Mouse (Mus musculus): ENCODE data around the gene Kprp. TPM values are rescaled to one million over a fixed set of nuclear protein-coding genes. Genes with fewer than 3 reads are reported as not detected.

The Kprp gene
- total and polyA plus RNA-seq, 3 experiments, result 0.05 TPM; not detected in 2

DNA sequence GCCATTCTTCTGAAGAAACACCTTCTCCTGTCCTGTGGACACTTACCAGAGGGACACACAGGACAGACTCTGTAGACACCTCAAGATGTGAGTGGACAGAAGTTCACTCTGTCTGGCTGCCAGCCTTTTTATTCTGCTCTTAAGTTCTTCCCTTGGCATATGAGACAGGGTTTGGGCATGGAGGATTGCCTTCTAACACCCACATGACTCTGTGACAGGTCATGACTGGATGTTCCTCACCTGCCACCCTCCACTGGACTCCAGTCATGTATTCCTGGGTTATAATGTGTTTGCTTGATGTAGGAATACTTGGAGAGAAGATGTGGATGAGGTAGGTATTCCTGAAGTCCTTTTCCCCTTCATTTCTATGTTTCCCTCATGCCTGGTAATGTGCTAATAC is 19.3 kb downstream of the Kprp start, which contains the start of gene Lce1k:
TSS of gene Lce1k (minus strand) at position 101 of the 400 bp plus-strand sequence.
- DNase-seq (ENCODE audit: low spot score) (no peak), ATAC-seq (ENCODE audit: extremely low read depth, insufficient number of reproducible peaks, low FRiP score, poor library complexity, severe bottlenecking) (no peak)
- H3K27me3 ChIP-seq (ENCODE audit: insufficient read depth, low read length), result no peaks in the 10 kb centered on the region
- 0 out of 2 replicates have a peak, but pooled peaks cover 3% of the 10 kb centered on the region for H3K9me3 ChIP-seq (replicated peaks)
- H3K36me3 ChIP-seq (replicated peaks), result no peaks in the 10 kb centered on the region
- no peak within 1 kb of the TSS for H3K4me3 ChIP-seq (ENCODE audit: low read depth, low read length)
- no peaks in the 10 kb centered on the region for H3K4me1 ChIP-seq (ENCODE audit: insufficient read depth, low read depth, low read length)
- TF ChIP-seq GATA1 (IDR thresholded peaks at IDR 0.05; ENCODE audit: borderline replicate concordance, low read length) (no peak), TAL1 (conservative IDR thresholded peaks at IDR 0.05; ENCODE audit: low read depth, low read length) (no peak), GATA2 (IDR thresholded peaks at IDR 0.05; ENCODE audit: borderline replicate concordance, low read depth, low read length) (no peak), CTCF (IDR thresholded peaks at IDR 0.05; ENCODE audit: low read depth, low read length) (no peak), POLR2AphosphoS5 (IDR thresholded peaks at IDR 0.05; ENCODE audit: insufficient replicate concordance, low read depth, low read length) (no peak)

DNA sequence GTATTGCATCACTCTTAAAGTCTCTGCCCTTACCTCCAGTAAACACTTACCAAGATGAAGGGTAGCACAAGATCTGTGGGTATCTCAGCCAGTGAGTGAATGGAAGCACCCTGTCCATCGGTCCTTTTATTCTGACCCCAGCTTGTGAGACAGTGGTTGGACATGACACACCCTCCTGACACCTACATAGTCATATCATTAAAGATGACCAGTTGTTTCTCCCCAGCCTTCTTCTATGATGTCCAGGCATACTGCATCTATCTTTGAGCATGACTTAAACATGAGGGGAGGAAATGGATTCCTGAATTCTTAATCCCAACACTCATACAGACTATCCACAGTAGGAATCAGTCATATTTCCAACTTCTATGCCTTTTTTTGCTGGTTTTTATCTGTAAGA is 36.6 kb downstream of the Kprp start, which contains the start of gene Lce1j:
TSS of gene Lce1j (minus strand) at position 101 of the 400 bp plus-strand sequence.
- no peak for DNase-seq (ENCODE audit: low spot score)
- Histone ChIP-seq H3K4me1 (ENCODE audit: insufficient read depth, low read depth, low read length) (no peaks in the 10 kb centered on the region), H3K9me3 (replicated peaks) (no peaks in the 10 kb centered on the region), H3K4me3 (ENCODE audit: low read depth, low read length) (no peak within 1 kb of the TSS), H3K27me3 (ENCODE audit: insufficient read depth, low read length) (no peaks in the 10 kb centered on the region), H3K36me3 (replicated peaks) (no peaks in the 10 kb centered on the region)
- TF ChIP-seq GATA1 (IDR thresholded peaks at IDR 0.05; ENCODE audit: borderline replicate concordance, low read length), result no peak
- no peak for TF ChIP-seq TAL1 (conservative IDR thresholded peaks at IDR 0.05; ENCODE audit: low read depth, low read length)
- no peak for TF ChIP-seq GATA2 (IDR thresholded peaks at IDR 0.05; ENCODE audit: borderline replicate concordance, low read depth, low read length)
- TF ChIP-seq CTCF (IDR thresholded peaks at IDR 0.05; ENCODE audit: low read depth, low read length), result no peak
- TF ChIP-seq POLR2AphosphoS5 (IDR thresholded peaks at IDR 0.05; ENCODE audit: insufficient replicate concordance, low read depth, low read length), result no peak
- no peak for ATAC-seq (ENCODE audit: extremely low read depth, insufficient number of reproducible peaks, low FRiP score, poor library complexity, severe bottlenecking)

DNA sequence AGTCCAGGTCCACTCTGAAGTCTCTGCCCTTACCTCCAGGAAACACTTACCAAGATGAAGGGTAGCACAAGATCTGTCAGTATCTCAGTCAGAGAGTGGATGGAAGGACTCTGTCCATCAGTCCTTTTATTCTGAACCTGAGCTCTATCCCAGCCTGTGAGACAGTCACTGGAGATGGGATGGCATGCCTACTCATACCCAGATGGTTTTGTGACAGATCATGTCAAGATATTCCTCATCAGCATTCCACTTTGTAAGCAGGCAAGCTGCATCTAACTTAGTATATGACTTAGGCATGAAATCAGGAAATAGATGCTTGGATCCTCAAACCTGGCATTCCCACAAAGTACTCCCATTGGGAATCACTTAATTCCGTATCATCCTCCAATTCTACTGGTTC is 48.2 kb downstream of the Kprp start, which contains the start of gene Lce1i:
TSS of gene Lce1i (minus strand) at position 101 of the 400 bp plus-strand sequence.
- no peak for TF ChIP-seq CTCF (IDR thresholded peaks at IDR 0.05; ENCODE audit: low read depth, low read length)
- TF ChIP-seq GATA1 (IDR thresholded peaks at IDR 0.05; ENCODE audit: borderline replicate concordance, low read length), result no peak
- no peak for TF ChIP-seq TAL1 (conservative IDR thresholded peaks at IDR 0.05; ENCODE audit: low read depth, low read length)
- no peak for TF ChIP-seq POLR2AphosphoS5 (IDR thresholded peaks at IDR 0.05; ENCODE audit: insufficient replicate concordance, low read depth, low read length)
- no peak for TF ChIP-seq GATA2 (IDR thresholded peaks at IDR 0.05; ENCODE audit: borderline replicate concordance, low read depth, low read length)
- no peaks in the 10 kb centered on the region; the same call in 1 of the 2 replicates for H3K9me3 ChIP-seq (replicated peaks)
- no peaks in the 10 kb centered on the region for H3K4me1 ChIP-seq (ENCODE audit: insufficient read depth, low read depth, low read length)
- DNase-seq (ENCODE audit: low spot score) (no peak), ATAC-seq (ENCODE audit: extremely low read depth, insufficient number of reproducible peaks, low FRiP score, poor library complexity, severe bottlenecking) (no peak)
- H3K36me3 ChIP-seq (replicated peaks), result no peaks in the 10 kb centered on the region
- H3K27me3 ChIP-seq (ENCODE audit: insufficient read depth, low read length), result no peaks in the 10 kb centered on the region
- no peak within 1 kb of the TSS for H3K4me3 ChIP-seq (ENCODE audit: low read depth, low read length)

Other genes with a start within 250 kb of the Kprp start
Only the 20 nearest of the 27 such genes appear.
- not detected in 2 replicates for gene Lce1b, start 170.3 kb downstream of the Kprp start, total RNA-seq (2014; fragmentation: Nextera tagmentation)
- gene Lce1b, start 170.3 kb downstream of the Kprp start, total RNA-seq (2017), result not detected in 2 replicates
- not detected in 2 replicates for gene Lce1b, start 170.3 kb downstream of the Kprp start, polyA plus RNA-seq (2012)
- not detected in 2 replicates for gene Lce1a2, start 156.9 kb downstream of the Kprp start, total RNA-seq (2014; fragmentation: Nextera tagmentation)
- not detected in 2 replicates for gene Lce1a2, start 156.9 kb downstream of the Kprp start, total RNA-seq (2017)
- gene Lce1a2, start 156.9 kb downstream of the Kprp start, polyA plus RNA-seq (2012), result not detected in 2 replicates
- not detected in 2 replicates for gene Lce1c, start 148.0 kb downstream of the Kprp start, total RNA-seq (2014; fragmentation: Nextera tagmentation)
- not detected in 2 replicates for gene Lce1c, start 148.0 kb downstream of the Kprp start, total RNA-seq (2017)
- not detected in 2 replicates for gene Lce1c, start 148.0 kb downstream of the Kprp start, polyA plus RNA-seq (2012)
- not detected in 2 replicates for gene Lce1d, start 140.0 kb downstream of the Kprp start, total RNA-seq (2014; fragmentation: Nextera tagmentation)
- gene Lce1d, start 140.0 kb downstream of the Kprp start, total RNA-seq (2017), result not detected in 2 replicates
- not detected in 2 replicates for gene Lce1d, start 140.0 kb downstream of the Kprp start, polyA plus RNA-seq (2012)
- not detected in 2 replicates for gene Lce1e, start 118.2 kb downstream of the Kprp start, total RNA-seq (2014; fragmentation: Nextera tagmentation)
- not detected in 2 replicates for gene Lce1e, start 118.2 kb downstream of the Kprp start, total RNA-seq (2017)
- not detected in 2 replicates for gene Lce1e, start 118.2 kb downstream of the Kprp start, polyA plus RNA-seq (2012)
- not detected in 2 replicates for gene Lce1f, start 106.9 kb downstream of the Kprp start, total RNA-seq (2014; fragmentation: Nextera tagmentation)
- gene Lce1f, start 106.9 kb downstream of the Kprp start, total RNA-seq (2017), result not detected in 2 replicates
- not detected in 2 replicates for gene Lce1f, start 106.9 kb downstream of the Kprp start, polyA plus RNA-seq (2012)
- gene Gm38119, start 88.2 kb downstream of the Kprp start, total RNA-seq (2014; fragmentation: Nextera tagmentation), result not detected in 2 replicates
- gene Gm38119, start 88.2 kb downstream of the Kprp start, total RNA-seq (2017), result not detected in 2 replicates
- not detected in 2 replicates for gene Gm38119, start 88.2 kb downstream of the Kprp start, polyA plus RNA-seq (2012)
- gene Lce1g, start 74.9 kb downstream of the Kprp start, total RNA-seq (2014; fragmentation: Nextera tagmentation), result not detected in 2 replicates
- gene Lce1g, start 74.9 kb downstream of the Kprp start, total RNA-seq (2017), result not detected in 2 replicates
- gene Lce1g, start 74.9 kb downstream of the Kprp start, polyA plus RNA-seq (2012), result not detected in 2 replicates
- gene Lce1h, start 62.2 kb downstream of the Kprp start, total RNA-seq (2014; fragmentation: Nextera tagmentation), result not detected in 2 replicates
- not detected in 2 replicates for gene Lce1h, start 62.2 kb downstream of the Kprp start, total RNA-seq (2017)
- not detected in 2 replicates for gene Lce1h, start 62.2 kb downstream of the Kprp start, polyA plus RNA-seq (2012)
- not detected in 2 replicates for gene Lce1i, start 48.3 kb downstream of the Kprp start, total RNA-seq (2014; fragmentation: Nextera tagmentation)
- gene Lce1i, start 48.3 kb downstream of the Kprp start, total RNA-seq (2017), result not detected in 2 replicates
- not detected in 2 replicates for gene Lce1i, start 48.3 kb downstream of the Kprp start, polyA plus RNA-seq (2012)
- not detected in 2 replicates for gene Lce1j, start 36.7 kb downstream of the Kprp start, total RNA-seq (2014; fragmentation: Nextera tagmentation)
- gene Lce1j, start 36.7 kb downstream of the Kprp start, total RNA-seq (2017), result not detected in 2 replicates
- gene Lce1j, start 36.7 kb downstream of the Kprp start, polyA plus RNA-seq (2012), result not detected in 2 replicates
- gene Lce1k, start 19.4 kb downstream of the Kprp start, total RNA-seq (2014; fragmentation: Nextera tagmentation), result not detected in 2 replicates
- not detected in 2 replicates for gene Lce1k, start 19.4 kb downstream of the Kprp start, total RNA-seq (2017)
- not detected in 2 replicates for gene Lce1k, start 19.4 kb downstream of the Kprp start, polyA plus RNA-seq (2012)
- gene Lce1l, start 24.0 kb upstream of the Kprp start, total RNA-seq (2014; fragmentation: Nextera tagmentation), result not detected in 2 replicates
- gene Lce1l, start 24.0 kb upstream of the Kprp start, total RNA-seq (2017), result not detected in 2 replicates
- not detected in 2 replicates for gene Lce1l, start 24.0 kb upstream of the Kprp start, polyA plus RNA-seq (2012)
- not detected in 2 replicates for gene 2310050C09Rik, start 43.0 kb upstream of the Kprp start, total RNA-seq (2014; fragmentation: Nextera tagmentation)
- gene 2310050C09Rik, start 43.0 kb upstream of the Kprp start, total RNA-seq (2017), result not detected in 2 replicates
- not detected in 2 replicates for gene 2310050C09Rik, start 43.0 kb upstream of the Kprp start, polyA plus RNA-seq (2012)
- not detected in 2 replicates for gene Lce3a, start 99.0 kb upstream of the Kprp start, total RNA-seq (2014; fragmentation: Nextera tagmentation)
- not detected in 2 replicates for gene Lce3a, start 99.0 kb upstream of the Kprp start, total RNA-seq (2017)
- not detected in 2 replicates for gene Lce3a, start 99.0 kb upstream of the Kprp start, polyA plus RNA-seq (2012)
- not detected in 2 replicates for gene Lce3b, start 105.7 kb upstream of the Kprp start, total RNA-seq (2014; fragmentation: Nextera tagmentation)
- not detected in 2 replicates for gene Lce3b, start 105.7 kb upstream of the Kprp start, total RNA-seq (2017)
- gene Lce3b, start 105.7 kb upstream of the Kprp start, polyA plus RNA-seq (2012), result not detected in 2 replicates
- gene Lce3c, start 117.2 kb upstream of the Kprp start, total RNA-seq (2014; fragmentation: Nextera tagmentation), result not detected in 2 replicates
- not detected in 2 replicates for gene Lce3c, start 117.2 kb upstream of the Kprp start, total RNA-seq (2017)
- not detected in 2 replicates for gene Lce3c, start 117.2 kb upstream of the Kprp start, polyA plus RNA-seq (2012)
- not detected in 2 replicates for gene Lce3d, start 130.1 kb upstream of the Kprp start, total RNA-seq (2014; fragmentation: Nextera tagmentation)
- 0.46 TPM in 1 of 2 replicates, not detected in the other for gene Lce3d, start 130.1 kb upstream of the Kprp start, total RNA-seq (2017)
- gene Lce3d, start 130.1 kb upstream of the Kprp start, polyA plus RNA-seq (2012), result not detected in 2 replicates
- not detected in 2 replicates for gene Lce3e, start 139.8 kb upstream of the Kprp start, total RNA-seq (2014; fragmentation: Nextera tagmentation)
- gene Lce3e, start 139.8 kb upstream of the Kprp start, total RNA-seq (2017), result not detected in 2 replicates
- not detected in 2 replicates for gene Lce3e, start 139.8 kb upstream of the Kprp start, polyA plus RNA-seq (2012)
- gene Lce3f, start 165.0 kb upstream of the Kprp start, total RNA-seq (2014; fragmentation: Nextera tagmentation), result not detected in 2 replicates
- not detected in 2 replicates for gene Lce3f, start 165.0 kb upstream of the Kprp start, total RNA-seq (2017)
- not detected in 2 replicates for gene Lce3f, start 165.0 kb upstream of the Kprp start, polyA plus RNA-seq (2012)

Data from G1E (cell line).